Mouse (Mus musculus) right cerebral cortex, adult 2 months (tissue): ENCODE data around the gene Copb2.

Experiments
- DNase-seq, 2 experiments: peaks; one replicate each; pipeline ENCODE4 v3.0.0; 2021 to 2022; ENCODE audit warnings: low spot score in 2 of 2

The Copb2 gene

GRCm38 (mm10) chr9:98563137-98564126, at the start of gene Copb2:
Gene Copb2 (plus strand): TSS chr9:98563721.
- peak; percentile 98 for DNase-seq

- DNase-seq, result no peak
These were observed 39.6 kb upstream of the Copb2 start for GRCm38 (mm10) chr9:98523872-98524271.

GRCm38 (mm10) chr9:98524786-98525542, 38.6 kb upstream of the Copb2 start:
- no peak for DNase-seq

- no peak for DNase-seq
These were observed 38.0 kb upstream of the Copb2 start for GRCm38 (mm10) chr9:98525543-98525924.

- no peak for DNase-seq
These were observed 36.3 kb upstream of the Copb2 start for GRCm38 (mm10) chr9:98527226-98527625.

GRCm38 (mm10) chr9:98529776-98530175, 33.7 kb upstream of the Copb2 start:
- no peak for DNase-seq

GRCm38 (mm10) chr9:98530999-98531398, 32.5 kb upstream of the Copb2 start:
- no peak for DNase-seq

- DNase-seq, result no peak
These were observed 28.7 kb upstream of the Copb2 start for GRCm38 (mm10) chr9:98534675-98535280.

GRCm38 (mm10) chr9:98535763-98536162, 27.8 kb upstream of the Copb2 start:
- no peak for DNase-seq

- DNase-seq, result peak in 1 of 2 experiments; percentile 2
These were observed 25.4 kb upstream of the Copb2 start for GRCm38 (mm10) chr9:98538017-98538712.

- DNase-seq, result peak; percentile 87 to 88
These were observed 24.7 kb upstream of the Copb2 start for GRCm38 (mm10) chr9:98538713-98539360.

- no peak for DNase-seq
These were observed 19.5 kb upstream of the Copb2 start for GRCm38 (mm10) chr9:98544042-98544441.

GRCm38 (mm10) chr9:98583852-98584251, 20.3 kb downstream of the Copb2 start:
- DNase-seq, result no peak

GRCm38 (mm10) chr9:98600094-98600493, 36.6 kb downstream of the Copb2 start:
- no peak for DNase-seq

GRCm38 (mm10) chr9:98601156-98601836, 37.8 kb downstream of the Copb2 start, which contains the start of gene Mrps22:
Gene Mrps22 (minus strand): TSS chr9:98601660.
- peak; percentile 88 to 89 for DNase-seq

GRCm38 (mm10) chr9:98601837-98602359, 38.4 kb downstream of the Copb2 start:
- DNase-seq, result no peak

- no peak for DNase-seq
These were observed 41.4 kb downstream of the Copb2 start for GRCm38 (mm10) chr9:98604896-98605295.

GRCm38 (mm10) chr9:98628480-98628879, 65.0 kb downstream of the Copb2 start:
- no peak for DNase-seq

- DNase-seq, result no peak
These were observed 70.0 kb downstream of the Copb2 start for GRCm38 (mm10) chr9:98633287-98634162.
